Mouse (Mus musculus) thymus, adult 18-20 months (tissue): ENCODE measurements around the gene Tns1.

Source experiments
- DNase-seq, 2 experiments: peaks; one replicate each; pipeline ENCODE4 v3.0.0; 2022; ENCODE audit warnings: mixed read lengths in 2 of 2

Gene Tns1

GRCm38 (mm10) chr1:73953317-73954014 is 170.8 kb downstream of the Tns1 start:
- no peak for DNase-seq

- no peak for DNase-seq
These were observed 171.7 kb downstream of the Tns1 start for GRCm38 (mm10) chr1:73952598-73952997.

GRCm38 (mm10) chr1:73951178-73951577 is 173.1 kb downstream of the Tns1 start:
- no peak for DNase-seq

GRCm38 (mm10) chr1:73948757-73949156 is 175.5 kb downstream of the Tns1 start:
- DNase-seq = no peak

- DNase-seq = no peak
These were observed 176.5 kb downstream of the Tns1 start for GRCm38 (mm10) chr1:73947525-73948304.

- no peak for DNase-seq
These were observed 177.5 kb downstream of the Tns1 start for GRCm38 (mm10) chr1:73946701-73947100.

GRCm38 (mm10) chr1:73944393-73944792 is 179.9 kb downstream of the Tns1 start:
- no peak for DNase-seq

GRCm38 (mm10) chr1:73943667-73944289 is 180.5 kb downstream of the Tns1 start:
- DNase-seq = no peak

- DNase-seq = no peak
These were observed 181.0 kb downstream of the Tns1 start for GRCm38 (mm10) chr1:73943255-73943654.

GRCm38 (mm10) chr1:73942243-73942642 is 182.0 kb downstream of the Tns1 start:
- no peak for DNase-seq

GRCm38 (mm10) chr1:73941697-73942096 is 182.6 kb downstream of the Tns1 start:
- no peak for DNase-seq

GRCm38 (mm10) chr1:73940491-73941204 is 183.6 kb downstream of the Tns1 start:
- peak; percentile 38 to 54 for DNase-seq

GRCm38 (mm10) chr1:73938597-73938996 is 185.7 kb downstream of the Tns1 start:
- no peak for DNase-seq

- no peak for DNase-seq
These were observed 186.4 kb downstream of the Tns1 start for GRCm38 (mm10) chr1:73937805-73938204.

- no peak for DNase-seq
These were observed 187.7 kb downstream of the Tns1 start for GRCm38 (mm10) chr1:73936537-73936936.

GRCm38 (mm10) chr1:73935442-73936080 is 188.7 kb downstream of the Tns1 start:
- DNase-seq = no peak

- DNase-seq = no peak
These were observed 191.1 kb downstream of the Tns1 start for GRCm38 (mm10) chr1:73933146-73933490.

- DNase-seq = no peak
These were observed 191.7 kb downstream of the Tns1 start for GRCm38 (mm10) chr1:73932421-73933145.

GRCm38 (mm10) chr1:73931851-73932250 is 192.4 kb downstream of the Tns1 start:
- DNase-seq = no peak

GRCm38 (mm10) chr1:73930411-73931134 is 193.7 kb downstream of the Tns1 start:
- no peak for DNase-seq

GRCm38 (mm10) chr1:73929952-73930329 is 194.3 kb downstream of the Tns1 start:
- DNase-seq = no peak
